Mouse (Mus musculus) liver, adult 2 months (tissue): ENCODE results near the gene Ppm1e.

Source experiments
- CTCF ChIP-seq: fragments of 200-500 bp; IDR thresholded peaks from 2 replicates; pipeline ENCODE4 v1.5.1; 2011; ENCODE audit warnings: low read depth, low read length, control low read depth
- POLR2A ChIP-seq: fragments of 200-500 bp; IDR thresholded peaks from 2 replicates; pipeline ENCODE4 v1.6.1; 2011; ENCODE audit warnings: low read length, control low read depth; ENCODE audit not compliant: insufficient read depth; ENCODE audit errors: extremely low read depth

GRCm38 (mm10) chr11:87272725-87273124, 86.1 kb downstream of the Ppm1e start:
- TF ChIP-seq POLR2A (no peak), CTCF (no peak)
